Mouse (Mus musculus): Measurements from ENCODE around the gene Zcchc4. TPM values are rescaled to one million over a fixed set of nuclear protein-coding genes. Genes with fewer than 3 reads are reported as not detected.

Gene Zcchc4
- polyA plus RNA-seq, 1 experiment from 2014 or later, result 5.7 TPM

DNA sequence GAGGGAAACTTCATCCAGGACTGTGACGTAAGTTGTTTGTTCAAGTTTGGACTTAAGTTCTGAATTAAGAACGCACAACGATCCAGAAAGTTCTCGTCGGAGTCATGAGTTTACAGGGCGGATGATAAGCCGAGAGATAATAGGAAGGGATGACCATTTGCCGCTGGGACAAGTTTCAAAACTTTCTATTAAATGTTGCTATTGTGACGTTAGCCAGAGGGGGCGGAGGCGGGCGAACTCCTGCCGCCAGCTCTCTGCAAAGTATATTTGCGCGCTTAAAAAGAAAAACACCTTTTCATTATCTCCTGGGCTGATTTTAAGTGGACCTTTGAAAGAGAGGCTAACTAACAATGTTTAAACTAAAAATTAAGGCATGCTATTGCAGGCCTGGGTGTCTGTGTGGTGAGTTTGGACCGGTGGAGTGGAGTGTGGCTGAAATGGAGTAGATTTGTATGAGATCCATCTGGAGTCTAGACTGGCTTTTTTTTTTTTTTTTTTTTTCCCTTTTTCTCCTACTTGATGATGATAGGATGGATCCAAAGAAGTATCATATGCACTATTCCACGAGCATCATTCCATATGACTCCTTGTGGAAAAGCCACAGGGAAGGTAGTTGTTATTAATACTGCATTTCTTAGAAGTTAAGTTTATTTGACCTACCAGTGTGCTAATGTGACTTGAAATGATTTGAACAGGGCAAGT lies 32.9 kb upstream of the Zcchc4 start:
- ATAC-seq (ENCODE audit: low FRiP score, low TSS enrichment), result peak; percentile 14; the same call in 1 of the 2 replicates
- Histone ChIP-seq H3K9ac (ENCODE audit: low read length) (peak overlapping the region; percentile 89), H3K4me1 (replicated peaks; ENCODE audit: control insufficient read depth, insufficient read depth) (no peaks in the 10 kb centered on the region), H3K4me2 (replicated peaks; ENCODE audit: low read depth) (peak overlapping the region; percentile 77), H3K4me3 (ENCODE audit: low read depth, low read length) (peak overlapping the region; percentile 88), H3K27me3 (ENCODE audit: control insufficient read depth, insufficient read depth, low read length) (no peaks in the 10 kb centered on the region), H3K27ac (replicated peaks) (peak overlapping the region; percentile 91), H3K36me3 (ENCODE audit: control insufficient read depth, insufficient read depth, low read length) (no peaks in the 10 kb centered on the region), H3K9me3 (ENCODE audit: control insufficient read depth, low read length) (no peaks in the 10 kb centered on the region)
- no peak for TF ChIP-seq EP300 (optimal IDR thresholded peaks at IDR 0.05)
- TF ChIP-seq CTCF (IDR thresholded peaks at IDR 0.05; ENCODE audit: low read depth), result peak; percentile 59
- WGBS, result 2% methylated on average over 17 of the region's 17 CpGs
- DNase-seq (ENCODE audit: low spot score), result peak; percentile 64

DNA sequence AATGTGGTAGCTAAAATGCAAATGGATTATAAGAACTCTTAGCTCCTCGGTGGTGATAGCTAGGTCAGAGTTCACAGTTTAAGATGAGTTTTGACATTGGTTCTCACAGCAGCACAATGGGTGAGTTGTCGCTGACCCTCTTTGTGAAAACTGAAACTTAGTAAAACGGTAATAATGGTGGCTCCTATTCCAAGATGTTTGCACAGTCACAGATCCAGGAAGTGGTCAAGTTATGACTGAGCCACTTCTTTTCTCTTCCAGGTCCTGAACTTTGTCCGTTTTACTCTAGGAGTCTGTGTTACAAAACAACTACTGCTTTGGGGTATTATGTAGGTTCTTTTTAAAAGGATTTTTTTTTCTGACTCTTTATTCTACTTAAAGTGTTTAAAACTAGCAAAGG lies 32.0 kb upstream of the Zcchc4 start:
- TF ChIP-seq EP300 (optimal IDR thresholded peaks at IDR 0.05) (no peak), CTCF (IDR thresholded peaks at IDR 0.05; ENCODE audit: low read depth) (no peak)
- no peaks in the 10 kb centered on the region for H3K9me3 ChIP-seq (ENCODE audit: control insufficient read depth, low read length)
- WGBS, result 37% methylated on average over 4 of the region's 4 CpGs
- no peaks in the 10 kb centered on the region for H3K36me3 ChIP-seq (ENCODE audit: control insufficient read depth, insufficient read depth, low read length)
- no peak overlapping the region for H3K9ac ChIP-seq (ENCODE audit: low read length)
- H3K4me2 ChIP-seq (replicated peaks; ENCODE audit: low read depth), result peak overlapping the region; percentile 77
- H3K27ac ChIP-seq (replicated peaks), result no peak overlapping the region
- ATAC-seq (ENCODE audit: low FRiP score, low TSS enrichment), result 0 out of 2 replicates have a peak, but pooled peaks have one; percentile 41
- H3K4me3 ChIP-seq (ENCODE audit: low read depth, low read length), result peak overlapping the region; percentile 88
- H3K27me3 ChIP-seq (ENCODE audit: control insufficient read depth, insufficient read depth, low read length), result no peaks in the 10 kb centered on the region
- no peaks in the 10 kb centered on the region for H3K4me1 ChIP-seq (replicated peaks; ENCODE audit: control insufficient read depth, insufficient read depth)
- DNase-seq (ENCODE audit: low spot score), result no peak

DNA sequence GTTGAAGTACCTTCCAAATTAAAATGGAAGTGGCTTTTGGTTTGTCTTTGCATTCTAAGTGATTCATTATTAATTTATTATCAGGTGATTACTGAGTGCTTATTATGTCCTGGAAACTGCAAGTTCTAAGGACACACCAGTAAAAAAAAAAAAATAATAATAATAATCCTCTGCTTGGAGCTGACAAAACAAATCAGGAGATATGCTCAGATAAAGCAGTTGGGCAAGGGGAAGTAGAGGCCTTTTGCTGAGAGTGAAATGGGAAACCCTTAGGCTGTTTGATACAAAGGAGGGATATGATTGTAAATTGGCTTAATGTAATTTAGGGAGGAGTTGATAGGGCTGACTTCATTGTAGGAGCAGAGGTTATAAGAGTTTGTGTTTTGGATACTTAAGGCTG lies 28.3 kb upstream of the Zcchc4 start:
- Histone ChIP-seq H3K4me3 (ENCODE audit: low read depth, low read length) (no peak overlapping the region), H3K27ac (replicated peaks) (no peak overlapping the region), H3K27me3 (ENCODE audit: control insufficient read depth, insufficient read depth, low read length) (no peaks in the 10 kb centered on the region), H3K36me3 (ENCODE audit: control insufficient read depth, insufficient read depth, low read length) (no peaks in the 10 kb centered on the region), H3K4me2 (replicated peaks; ENCODE audit: low read depth) (no peak overlapping the region), H3K4me1 (replicated peaks; ENCODE audit: control insufficient read depth, insufficient read depth) (no peaks in the 10 kb centered on the region), H3K9me3 (ENCODE audit: control insufficient read depth, low read length) (no peaks in the 10 kb centered on the region), H3K9ac (ENCODE audit: low read length) (no peak overlapping the region)
- DNase-seq (ENCODE audit: low spot score) (no peak), ATAC-seq (ENCODE audit: low FRiP score, low TSS enrichment) (no peak)
- TF ChIP-seq CTCF (IDR thresholded peaks at IDR 0.05; ENCODE audit: low read depth) (no peak), EP300 (optimal IDR thresholded peaks at IDR 0.05) (no peak)

DNA sequence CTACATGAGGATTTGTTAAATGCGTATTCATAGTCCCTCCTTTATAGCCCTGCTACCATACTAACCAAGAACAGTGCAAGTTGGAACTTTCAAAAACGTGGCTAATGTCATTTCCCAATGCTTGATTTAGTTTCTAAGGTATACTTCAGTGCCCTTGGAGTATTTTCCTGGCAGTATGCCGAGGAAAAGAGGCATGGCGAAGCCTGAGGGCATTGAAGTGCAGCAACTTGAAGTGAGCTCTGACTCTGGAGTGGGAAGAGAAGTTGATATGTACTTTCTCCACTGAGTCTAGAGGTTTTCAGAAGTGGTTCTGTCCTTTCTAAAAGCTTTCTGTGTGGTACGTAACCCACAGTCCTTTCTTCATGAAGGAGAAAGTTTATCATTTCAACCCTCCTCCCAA lies 26.5 kb upstream of the Zcchc4 start:
- TF ChIP-seq EP300 (optimal IDR thresholded peaks at IDR 0.05), result no peak
- no peak for TF ChIP-seq CTCF (IDR thresholded peaks at IDR 0.05; ENCODE audit: low read depth)
- no peaks in the 10 kb centered on the region for H3K36me3 ChIP-seq (ENCODE audit: control insufficient read depth, insufficient read depth, low read length)
- ATAC-seq (ENCODE audit: low FRiP score, low TSS enrichment) (no peak), DNase-seq (ENCODE audit: low spot score) (no peak)
- H3K27ac ChIP-seq (replicated peaks), result no peak overlapping the region
- no peaks in the 10 kb centered on the region for H3K9me3 ChIP-seq (ENCODE audit: control insufficient read depth, low read length)
- no peaks in the 10 kb centered on the region for H3K4me1 ChIP-seq (replicated peaks; ENCODE audit: control insufficient read depth, insufficient read depth)
- H3K9ac ChIP-seq (ENCODE audit: low read length), result no peak overlapping the region
- no peak overlapping the region for H3K4me3 ChIP-seq (ENCODE audit: low read depth, low read length)
- no peaks in the 10 kb centered on the region for H3K27me3 ChIP-seq (ENCODE audit: control insufficient read depth, insufficient read depth, low read length)
- H3K4me2 ChIP-seq (replicated peaks; ENCODE audit: low read depth), result no peak overlapping the region
- 78% methylated on average over 5 of the region's 5 CpGs for WGBS

DNA sequence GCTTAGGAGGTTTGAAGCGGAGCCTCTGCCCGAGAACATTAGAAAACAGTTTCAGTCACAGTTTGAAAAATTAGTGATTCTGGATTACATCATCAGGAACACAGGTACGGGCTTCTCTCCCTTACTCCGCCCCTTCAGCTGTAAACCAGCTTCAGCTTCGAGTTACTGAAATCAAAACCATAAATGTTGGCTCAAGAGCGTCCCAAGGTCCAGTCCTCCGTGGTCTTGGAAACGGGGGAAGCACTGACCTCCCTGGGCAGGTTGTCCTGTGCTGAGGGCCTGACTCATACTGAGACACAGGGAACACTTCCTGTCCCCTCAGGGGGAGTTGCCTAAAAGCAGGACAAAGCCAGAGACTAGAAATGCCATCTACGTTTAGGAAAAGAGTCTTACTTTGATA lies 22.1 kb upstream of the Zcchc4 start:
- Histone ChIP-seq H3K27ac (replicated peaks) (no peak overlapping the region), H3K4me1 (replicated peaks; ENCODE audit: control insufficient read depth, insufficient read depth) (no peaks in the 10 kb centered on the region), H3K9ac (ENCODE audit: low read length) (no peak overlapping the region), H3K27me3 (ENCODE audit: control insufficient read depth, insufficient read depth, low read length) (no peaks in the 10 kb centered on the region), H3K4me3 (ENCODE audit: low read depth, low read length) (no peak overlapping the region), H3K9me3 (ENCODE audit: control insufficient read depth, low read length) (no peaks in the 10 kb centered on the region), H3K4me2 (replicated peaks; ENCODE audit: low read depth) (no peak overlapping the region), H3K36me3 (ENCODE audit: control insufficient read depth, insufficient read depth, low read length) (no peaks in the 10 kb centered on the region)
- TF ChIP-seq CTCF (IDR thresholded peaks at IDR 0.05; ENCODE audit: low read depth), result no peak
- no peak for TF ChIP-seq EP300 (optimal IDR thresholded peaks at IDR 0.05)
- no peak for ATAC-seq (ENCODE audit: low FRiP score, low TSS enrichment)
- WGBS, result 71% methylated on average over 9 of the region's 9 CpGs
- DNase-seq (ENCODE audit: low spot score), result no peak

DNA sequence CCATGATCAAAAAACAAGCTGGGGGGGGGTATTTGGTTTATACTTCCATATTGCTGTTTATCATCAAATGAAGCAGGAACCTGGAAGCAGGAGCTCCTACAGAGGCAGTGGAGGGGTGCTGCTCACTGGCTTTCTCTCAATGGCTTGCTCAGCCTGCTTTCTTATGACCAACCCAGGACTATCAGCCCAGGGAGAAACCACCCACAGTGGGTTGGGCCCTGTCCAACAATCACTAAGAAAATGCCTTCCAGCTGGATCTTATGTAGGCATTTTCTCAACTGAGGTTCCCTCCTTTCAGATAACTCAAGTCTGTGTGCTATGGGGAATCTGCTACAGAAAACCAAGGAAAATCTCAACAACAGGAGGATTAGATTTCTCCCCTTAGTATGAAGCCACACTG lies 21.0 kb upstream of the Zcchc4 start:
- H3K36me3 ChIP-seq (ENCODE audit: control insufficient read depth, insufficient read depth, low read length), result no peaks in the 10 kb centered on the region
- no peak overlapping the region for H3K27ac ChIP-seq (replicated peaks)
- TF ChIP-seq CTCF (IDR thresholded peaks at IDR 0.05; ENCODE audit: low read depth) (no peak), EP300 (optimal IDR thresholded peaks at IDR 0.05) (no peak)
- no peak overlapping the region for H3K4me3 ChIP-seq (ENCODE audit: low read depth, low read length)
- no peak overlapping the region for H3K4me2 ChIP-seq (replicated peaks; ENCODE audit: low read depth)
- no peaks in the 10 kb centered on the region for H3K9me3 ChIP-seq (ENCODE audit: control insufficient read depth, low read length)
- no peaks in the 10 kb centered on the region for H3K27me3 ChIP-seq (ENCODE audit: control insufficient read depth, insufficient read depth, low read length)
- DNase-seq (ENCODE audit: low spot score) (no peak), ATAC-seq (ENCODE audit: low FRiP score, low TSS enrichment) (no peak)
- H3K4me1 ChIP-seq (replicated peaks; ENCODE audit: control insufficient read depth, insufficient read depth), result no peaks in the 10 kb centered on the region
- H3K9ac ChIP-seq (ENCODE audit: low read length), result no peak overlapping the region

All from stomach, postnatal 0 days (tissue).